Mouse (Mus musculus) testis, postnatal 10 days (tissue): ENCODE data around the gene Tcf7.
A peak's percentile ranks its signal among the peaks of the same experiment; 100 is the strongest.

Experiments
- DNase-seq: peaks from one replicate; pipeline ENCODE4 v3.0.0; 2021; ENCODE audit warnings: low spot score

Gene Tcf7

GRCm38 (mm10) chr11:52282774-52283595 is at the start of gene Tcf7:
Gene Tcf7 (minus strand): TSS chr11:52283014.
- DNase-seq = peak; percentile 82

GRCm38 (mm10) chr11:52327313-52327712 is 44.5 kb upstream of the Tcf7 start:
- DNase-seq = no peak

GRCm38 (mm10) chr11:52324442-52325367 is 41.9 kb upstream of the Tcf7 start:
- no peak for DNase-seq

- no peak for DNase-seq
These were observed 38.7 kb upstream of the Tcf7 start for GRCm38 (mm10) chr11:52321540-52321939.

- no peak for DNase-seq
These were observed 37.7 kb upstream of the Tcf7 start for GRCm38 (mm10) chr11:52320529-52320928.

- no peak for DNase-seq
These were observed 36.9 kb upstream of the Tcf7 start for GRCm38 (mm10) chr11:52319664-52320063.

GRCm38 (mm10) chr11:52318445-52318844 is 35.6 kb upstream of the Tcf7 start:
- no peak for DNase-seq

- no peak for DNase-seq
These were observed 31.4 kb upstream of the Tcf7 start for GRCm38 (mm10) chr11:52314102-52314793.

- DNase-seq = no peak
These were observed 27.9 kb upstream of the Tcf7 start for GRCm38 (mm10) chr11:52310709-52311108.

GRCm38 (mm10) chr11:52309487-52309886 is 26.7 kb upstream of the Tcf7 start:
- DNase-seq = no peak

GRCm38 (mm10) chr11:52306431-52306830 is 23.6 kb upstream of the Tcf7 start:
- no peak for DNase-seq

- no peak for DNase-seq
These were observed 22.5 kb upstream of the Tcf7 start for GRCm38 (mm10) chr11:52305266-52305665.

- no peak for DNase-seq
These were observed 19.9 kb upstream of the Tcf7 start for GRCm38 (mm10) chr11:52302668-52303067.

GRCm38 (mm10) chr11:52299687-52300086 is 16.9 kb upstream of the Tcf7 start:
- no peak for DNase-seq

GRCm38 (mm10) chr11:52298955-52299354 is 16.1 kb upstream of the Tcf7 start:
- DNase-seq = no peak

- peak; percentile 90 for DNase-seq
These were observed 14.5 kb upstream of the Tcf7 start for GRCm38 (mm10) chr11:52297352-52297751.

GRCm38 (mm10) chr11:52294103-52294502 is 11.3 kb upstream of the Tcf7 start:
- no peak for DNase-seq

GRCm38 (mm10) chr11:52292894-52293293 is 10.1 kb upstream of the Tcf7 start:
- DNase-seq = no peak

- no peak for DNase-seq
These were observed 9.5 kb upstream of the Tcf7 start for GRCm38 (mm10) chr11:52292346-52292745.

GRCm38 (mm10) chr11:52286958-52287305 is 4.1 kb upstream of the Tcf7 start:
- no peak for DNase-seq

- no peak for DNase-seq
These were observed 3.6 kb upstream of the Tcf7 start for GRCm38 (mm10) chr11:52286301-52286957.
